9 mouse cellular contexts compared by ENCODE assay signal in genomic region chrX:168122806-168123588, GRCm38 (mm10).
DNase-seq lines count a peak whose midpoint lies in the region; TF ChIP-seq lines count a peak whose summit lies in the region.
"Had no signal": no experiment of that assay in that cellular context is flagged by ENCODE, and none has a peak within 500 bp of the region (broad histone marks: within the 10 kb centered on the region; RNA-seq: fewer than 3 reads in every experiment).

No protein-coding gene starts in this region.

- no peaks in the 10 kb centered on the region for H3K36me3 ChIP-seq in E14TG2a.4 (ENCODE audit: insufficient read depth, low read length)

- peaks cover 22% of the 10 kb centered on the region for H3K27me3 ChIP-seq in E14TG2a.4 (ENCODE audit: insufficient read depth, low read length)

- H3K4me1 ChIP-seq in E14TG2a.4 (replicated peaks; ENCODE audit: low read depth, low read length) = no peaks in the 10 kb centered on the region

- H3K4me3 ChIP-seq in E14TG2a.4 (replicated peaks; ENCODE audit: low read length) = peak overlapping the region; percentile 76
- H3K4me3 ChIP-seq: erythroblast, embryonic 14.5 days had no signal

- no peaks in the 10 kb centered on the region; the same call in 1 of the 2 replicates for H3K9me3 ChIP-seq in E14TG2a.4 (ENCODE audit: low read length)

- intact Hi-C loops in left cerebral cortex, postnatal 14 days (cut with DNase I) = no loop called here

- no peak for TF ChIP-seq CTCF in E14TG2a.4 (conservative IDR thresholded peaks at IDR 0.05; ENCODE audit: low read length)

- DNase-seq in gastrocnemius, postnatal 10 days = peak; percentile 2
- no peak for DNase-seq in gastrocnemius, adult 18-20 months (ENCODE audit: low spot score)
- DNase-seq in cerebellum, postnatal 10 days = peak; percentile 40 to 59
- DNase-seq in frontal cortex, postnatal 25 days (ENCODE audit: low spot score in 2 of 2) = peak; percentile 4 to 34
- DNase-seq in left cerebral cortex, postnatal 14 days (ENCODE audit: low spot score in 2 of 2) = peak; percentile 26 to 31
- DNase-seq in retina, postnatal 1 day = peak; percentile 55
- DNase-seq in urinary bladder, postnatal 4 days (ENCODE audit: low spot score in 2 of 2) = no peak

Comparison
In these comparisons a context has a peak if more than half of its experiments do, and no peak if none do; other contexts are left out.
1. DNase-seq: peak in gastrocnemius, postnatal 10 days (single experiment), cerebellum, postnatal 10 days (2 of 2), frontal cortex, postnatal 25 days (2 of 2), left cerebral cortex, postnatal 14 days (2 of 2) and retina, postnatal 1 day (single experiment); none in gastrocnemius, adult 18-20 months (single experiment) and urinary bladder, postnatal 4 days (0 of 2).